Mouse (Mus musculus): Measurements from ENCODE around the gene Baiap2l1.

- TF ChIP-seq POLR2A (IDR thresholded peaks at IDR 0.05; ENCODE audit: borderline replicate concordance, control insufficient read depth, low read depth, low read length), result no peak
- no peak for TF ChIP-seq CTCF (IDR thresholded peaks at IDR 0.05; ENCODE audit: control insufficient read depth, insufficient read depth, low read length)
These were observed 6.9 kb upstream of the Baiap2l1 start for GRCm38 (mm10) chr5:144364680-144365357.

Data from bone marrow, adult 2 months (tissue).